Mouse (Mus musculus): ENCODE data around the gene Tinagl1. TPM values are rescaled to one million over a fixed set of nuclear protein-coding genes. Genes with fewer than 3 reads are reported as not detected.

The Tinagl1 gene
- 10 to 100 TPM; 66.2 to 75.3 TPM for total RNA-seq (2023)

GRCm38 (mm10) chr4:130175072-130175711 lies at the start of gene Tinagl1:
Gene Tinagl1, minus strand, starts transcription at chr4:130175122.

GRCm38 (mm10) chr4:130222179-130222578 lies 47.3 kb upstream of the Tinagl1 start, which contains the start of gene Gm853:
Gene Gm853, minus strand, starts transcription at chr4:130222401.

GRCm38 (mm10) chr4:130139214-130139492 lies 35.8 kb downstream of the Tinagl1 start, which contains the start of gene Hcrtr1:
Gene Hcrtr1, minus strand, starts transcription at chr4:130139359.

Other genes with a start within 250 kb of the Tinagl1 start
- under 1 TPM; 0.24 TPM for gene Spocd1, start 245.9 kb downstream of the Tinagl1 start, total RNA-seq (2023)
- not detected for gene Adgrb2, start 190.3 kb downstream of the Tinagl1 start, total RNA-seq (2023)
- gene Col16a1, start 127.3 kb downstream of the Tinagl1 start, total RNA-seq (2023): under 1 TPM in 1 of 2 experiments, not detected in 1; 0.09 TPM
- 10 to 100 TPM; 60.1 to 65.8 TPM for gene Pef1, start 72.6 kb downstream of the Tinagl1 start, total RNA-seq (2023)
- gene Hcrtr1, start 35.8 kb downstream of the Tinagl1 start, total RNA-seq (2023): under 1 TPM in 1 of 2 experiments, not detected in 1; 0.29 TPM
- gene Gm853, start 47.3 kb upstream of the Tinagl1 start, total RNA-seq (2023): not detected
- gene Serinc2, start 104.1 kb upstream of the Tinagl1 start, total RNA-seq (2023): 1 to 10 TPM; 1.3 to 1.4 TPM
- gene Fabp3, start 133.5 kb upstream of the Tinagl1 start, total RNA-seq (2023): not detected
- not detected for gene Gm10570, start 133.6 kb upstream of the Tinagl1 start, total RNA-seq (2023)
- gene Zcchc17, start 184.8 kb upstream of the Tinagl1 start, total RNA-seq (2023): 10 to 100 TPM; 18.4 to 23.6 TPM
- gene Snrnp40, start 185.0 kb upstream of the Tinagl1 start, total RNA-seq (2023): 10 to 100 TPM; 38.2 to 41.7 TPM